Mouse (Mus musculus) adrenal gland, adult 2 months (tissue): ENCODE measurements around the gene Ceacam19. TPM values are rescaled to one million over a fixed set of nuclear protein-coding genes. Genes with fewer than 3 reads are reported as not detected.
"Not testable (repeated sequence)": the region's sequence is repeated elsewhere in the genome, so short reads cannot be mapped to it uniquely, and the experiment has no call there.

Experiments used
- DNase-seq: peaks from one replicate; pipeline ENCODE4 v3.0.0; 2021
- long read RNA-seq: library from polyadenylated mRNA; stranded (forward); transcript quantifications from one replicate; pipeline ENCODE4 v2.0.0, GENCODE M21; 2021
- polyA plus RNA-seq: library from polyadenylated mRNA; depleted of rRNA; stranded (reverse); fragments of >200 nt; gene quantifications from 2 replicates; pipeline ENCODE4 v1.2.3, GENCODE M21; 2012; rRNA removed
- total RNA-seq, 2 experiments: library from RNA; stranded (reverse); gene quantifications; 2 replicates each; pipeline ENCODE4 v1.2.3; 2021

Gene Ceacam19
- total RNA-seq: not detected
- polyA plus RNA-seq: not detected in 2 replicates
- long read RNA-seq: 0 reads

- DNase-seq: no peak
Observed at GRCm38 (mm10) chr7:19887849-19888248, at the start of gene Ceacam19. Gene Ceacam19 (minus strand): TSS chr7:19887965.

- no peak for DNase-seq
Observed at GRCm38 (mm10) chr7:19937229-19937821, 49.6 kb upstream of the Ceacam19 start.

- DNase-seq: no peak
Observed at GRCm38 (mm10) chr7:19935961-19936360, 48.2 kb upstream of the Ceacam19 start.

- DNase-seq: no peak
Observed at GRCm38 (mm10) chr7:19935171-19935751, 47.5 kb upstream of the Ceacam19 start.

GRCm38 (mm10) chr7:19932877-19933809 lies 45.4 kb upstream of the Ceacam19 start:
- DNase-seq: peak; percentile 75

- no peak for DNase-seq
Observed at GRCm38 (mm10) chr7:19932133-19932876, 44.5 kb upstream of the Ceacam19 start.

GRCm38 (mm10) chr7:19930481-19930880 lies 42.7 kb upstream of the Ceacam19 start:
- not testable (repeated sequence) for DNase-seq

- no peak for DNase-seq
Observed at GRCm38 (mm10) chr7:19928486-19928885, 40.7 kb upstream of the Ceacam19 start.

GRCm38 (mm10) chr7:19926849-19927480 lies 39.2 kb upstream of the Ceacam19 start:
- DNase-seq: peak; percentile 42

- no peak for DNase-seq
Observed at GRCm38 (mm10) chr7:19925376-19925775, 37.6 kb upstream of the Ceacam19 start.

GRCm38 (mm10) chr7:19923797-19924196 lies 36.0 kb upstream of the Ceacam19 start:
- DNase-seq: no peak

- no peak for DNase-seq
Observed at GRCm38 (mm10) chr7:19923354-19923753, 35.6 kb upstream of the Ceacam19 start.

GRCm38 (mm10) chr7:19920506-19921261 lies 32.9 kb upstream of the Ceacam19 start, which contains the start of gene Pvr:
Gene Pvr (minus strand): TSS chr7:19921160.
- DNase-seq: peak; percentile 94

- DNase-seq: no peak
Observed at GRCm38 (mm10) chr7:19920166-19920505, 32.4 kb upstream of the Ceacam19 start.

- no peak for DNase-seq
Observed at GRCm38 (mm10) chr7:19914558-19914957, 26.8 kb upstream of the Ceacam19 start.

GRCm38 (mm10) chr7:19911695-19912524 lies 24.1 kb upstream of the Ceacam19 start:
- no peak for DNase-seq

- no peak for DNase-seq
Observed at GRCm38 (mm10) chr7:19911292-19911658, 23.5 kb upstream of the Ceacam19 start.

- peak; percentile 81 for DNase-seq
Observed at GRCm38 (mm10) chr7:19910421-19911291, 22.9 kb upstream of the Ceacam19 start.

- peak; percentile 55 for DNase-seq
Observed at GRCm38 (mm10) chr7:19889881-19890280, 2.1 kb upstream of the Ceacam19 start.
